Mouse (Mus musculus) inflammation-experienced regulatory T-cells, adult 16 weeks (primary cell): ENCODE results near the gene Tmc3. TPM values are rescaled to one million over a fixed set of nuclear protein-coding genes. Genes with fewer than 3 reads are reported as not detected.

Experiments used
- polyA plus RNA-seq: library from polyadenylated mRNA; unstranded; fragments of 100-300 nt; shearing (Covaris generic); gene quantifications from one replicate; pipeline ENCODE4 v1.2.1, GENCODE M21; 2017

Gene Tmc3
- polyA plus RNA-seq = 2.8 TPM

GRCm38 (mm10) chr7:83584639-83585471, at the start of gene Tmc3:
Gene Tmc3 (plus strand): TSS chr7:83584927.

GRCm38 (mm10) chr7:83631828-83632681, 47.3 kb downstream of the Tmc3 start, which contains the start of gene Stard5:
Gene Stard5 (plus strand): TSS chr7:83631959.

Other genes starting within 250 kb of the Tmc3 start
- 54.8 TPM for gene Stard5, start 47.0 kb downstream of the Tmc3 start, polyA plus RNA-seq
- 570 TPM for gene Il16, start 160.8 kb downstream of the Tmc3 start, polyA plus RNA-seq
- not detected for gene Cfap161, start 210.0 kb downstream of the Tmc3 start, polyA plus RNA-seq